Mouse (Mus musculus) lung, postnatal 14 days (tissue): ENCODE measurements around the gene Gm21987.

Source experiments
- DNase-seq: peaks from one replicate; pipeline ENCODE4 v3.0.0; 2021

Gm21987 gene

DNA sequence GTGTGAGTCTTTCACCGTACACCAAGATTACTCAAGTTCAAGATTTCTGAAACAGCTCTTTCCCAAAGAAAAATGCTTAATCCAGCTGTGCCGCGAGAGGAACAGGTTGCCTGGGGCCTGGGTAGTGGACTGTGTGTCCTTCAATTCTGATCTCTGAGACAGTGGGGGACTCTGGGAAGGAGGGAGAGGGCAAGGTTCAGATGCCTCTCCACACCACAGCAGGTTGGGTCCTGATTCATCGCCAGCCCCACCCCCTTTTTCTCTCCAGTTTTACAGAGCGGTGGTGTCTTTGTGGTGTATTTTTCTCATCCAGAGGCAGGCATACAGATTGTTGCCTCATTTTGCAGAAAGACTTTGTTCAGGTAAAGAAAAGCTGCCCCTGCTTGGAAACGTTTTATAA is 51.4 kb downstream of the Gm21987 start:
- DNase-seq: no peak

GRCm38 (mm10) chr16:38399076-38399475 is 52.2 kb downstream of the Gm21987 start:
- peak; percentile 18 for DNase-seq

GRCm38 (mm10) chr16:38399531-38400231 is 52.8 kb downstream of the Gm21987 start:
- peak; percentile 58 for DNase-seq

DNA sequence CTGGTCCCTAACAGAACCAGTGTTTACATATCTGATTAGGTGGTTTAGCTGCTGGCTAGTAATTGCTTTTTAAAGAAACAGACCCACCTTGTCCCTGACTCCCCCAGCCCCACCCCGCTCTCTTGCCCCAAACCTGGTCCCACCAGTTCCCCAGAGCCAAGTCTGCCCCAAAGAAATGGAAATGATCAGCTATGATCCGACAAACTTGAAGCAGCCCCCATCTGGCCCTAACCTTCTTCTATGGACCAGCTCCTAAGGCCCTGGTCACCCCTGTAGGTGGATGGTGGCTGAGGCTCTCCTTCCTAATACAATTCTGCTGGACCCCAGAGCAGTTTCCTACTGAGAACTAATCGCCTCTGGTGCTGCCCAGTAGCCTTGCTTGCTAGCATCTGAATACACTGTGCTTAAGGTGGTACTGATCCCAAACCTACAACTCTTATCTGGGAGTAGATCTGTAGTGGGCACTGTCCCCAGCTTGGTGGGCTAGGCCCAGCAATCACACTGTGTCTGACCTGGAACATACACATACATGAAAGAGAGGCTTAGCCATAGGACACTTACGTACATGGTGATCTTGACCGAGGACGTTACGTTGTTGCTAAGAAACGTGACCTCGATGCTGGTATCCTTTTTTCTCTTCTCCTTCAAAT is 53.6 kb downstream of the Gm21987 start:
- no peak for DNase-seq

- no peak for DNase-seq
These were observed 54.6 kb downstream of the Gm21987 start for GRCm38 (mm10) chr16:38401468-38401867.

- no peak for DNase-seq
These were observed 56.8 kb downstream of the Gm21987 start for GRCm38 (mm10) chr16:38403639-38404038.

GRCm38 (mm10) chr16:38406293-38406692 is 59.5 kb downstream of the Gm21987 start:
- DNase-seq: no peak

DNA sequence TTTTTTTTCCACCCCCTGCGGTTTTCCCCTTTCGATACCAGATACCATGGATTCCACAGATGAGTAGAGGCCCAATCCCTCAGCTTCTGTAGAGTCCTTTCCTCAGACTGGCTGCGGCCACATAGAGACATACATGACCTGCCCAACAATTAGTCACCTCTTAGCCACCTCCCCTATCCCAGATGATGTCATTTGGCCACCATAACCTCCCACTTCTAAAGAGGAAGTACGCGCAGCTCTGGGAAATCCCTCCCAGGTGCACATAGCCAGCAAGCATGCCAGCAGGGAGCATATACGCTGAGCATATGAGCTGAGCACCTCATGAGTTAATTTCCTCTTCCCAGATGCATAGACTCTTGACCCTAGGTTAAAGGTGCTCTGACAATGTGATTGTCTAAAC is 59.9 kb downstream of the Gm21987 start:
- no peak for DNase-seq

DNA sequence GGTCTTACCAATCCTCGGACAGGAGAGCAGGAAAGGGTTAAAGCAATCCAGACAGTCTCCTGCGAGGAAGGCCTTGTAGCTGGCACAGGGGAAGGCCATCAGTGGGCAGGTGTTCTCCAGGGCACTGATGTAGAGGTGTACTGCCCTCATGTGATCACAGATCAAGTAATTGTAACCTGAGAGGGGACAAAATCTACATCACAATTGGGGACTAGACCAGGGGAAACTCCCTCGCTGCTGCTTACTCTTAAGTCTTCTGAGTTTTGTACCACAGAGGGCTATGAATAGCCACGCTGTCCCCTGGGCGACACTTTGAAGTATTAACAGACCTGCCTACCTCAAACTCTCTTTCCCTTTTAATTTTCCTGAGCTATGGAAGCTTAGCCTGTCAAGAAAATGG is 60.7 kb downstream of the Gm21987 start:
- no peak for DNase-seq

DNA sequence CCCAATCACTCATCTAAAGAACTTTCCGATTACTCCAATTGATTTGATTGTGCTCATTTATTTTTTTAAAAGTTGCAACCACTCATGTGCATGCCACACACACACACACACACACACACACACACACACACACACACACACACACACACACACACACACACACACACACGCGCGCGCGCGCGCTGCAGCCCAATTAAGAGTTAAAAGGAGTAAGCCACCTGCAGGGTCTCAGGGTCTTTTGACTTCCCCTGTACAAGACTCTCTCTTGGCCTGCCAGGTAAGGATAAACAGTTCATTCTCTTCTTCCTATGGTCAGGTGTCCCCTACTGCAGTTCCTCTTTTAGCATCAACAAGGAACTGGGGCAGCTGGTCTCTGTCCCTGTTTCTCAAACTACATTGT is 61.6 kb downstream of the Gm21987 start:
- no peak for DNase-seq
